Mouse (Mus musculus) embryonic facial prominence, embryonic 14.5 days (tissue): ENCODE data around the gene Sprr2a1. TPM values are rescaled to one million over a fixed set of nuclear protein-coding genes. Genes with fewer than 3 reads are reported as not detected.
"Not testable (repeated sequence)": the region's sequence is repeated elsewhere in the genome, so short reads cannot be mapped to it uniquely, and the experiment has no call there.

Experiments used
- ATAC-seq: fragments of 200-750 bp; cut with Nextera tagmentation; 2 replicates; pipeline ENCODE4 v1.8.0; 2017; ENCODE audit warnings: low read depth, moderate number of reproducible peaks, moderate TSS enrichment
- DNase-seq: peaks from one replicate; pipeline ENCODE4 v3.0.0-alpha.2; 2015; ENCODE audit warnings: low spot score
- H3K27ac ChIP-seq: fragments of 300-500 bp; sonication (generic); replicated peaks from 2 replicates; pipeline ENCODE4 v1.5.1; 2014; ENCODE audit warnings: low read depth, mild to moderate bottlenecking, low read length, moderate library complexity
- H3K27me3 ChIP-seq: fragments of 300-500 bp; sonication (generic); replicated peaks from 2 replicates; pipeline ENCODE4 v1.6.1; 2014; ENCODE audit warnings: low read length; ENCODE audit not compliant: control insufficient read depth, insufficient read depth
- H3K36me3 ChIP-seq: fragments of 300-500 bp; sonication (generic); 2 replicates; pipeline ENCODE4 v1.6.1; 2014; ENCODE audit warnings: low read length, mixed read lengths; ENCODE audit not compliant: control insufficient read depth, insufficient read depth
- H3K4me1 ChIP-seq: fragments of 300-500 bp; sonication (generic); 2 replicates; pipeline ENCODE4 v1.6.1; 2014; ENCODE audit warnings: antibody characterized with exemption, low read length; ENCODE audit not compliant: control insufficient read depth, insufficient read depth
- H3K4me2 ChIP-seq: fragments of 300-500 bp; sonication (generic); 2 replicates; pipeline ENCODE4 v1.6.1; 2014; ENCODE audit warnings: low read depth, mild to moderate bottlenecking, low read length, moderate library complexity, mixed read lengths
- H3K4me3 ChIP-seq: fragments of 300-500 bp; sonication (generic); 2 replicates; pipeline ENCODE4 v1.5.1; 2014; ENCODE audit warnings: low read depth, mild to moderate bottlenecking, low read length
- H3K9ac ChIP-seq: fragments of 300-500 bp; sonication (generic); 2 replicates; pipeline ENCODE4 v1.6.1; 2014; ENCODE audit warnings: low read depth, mild to moderate bottlenecking, low read length, moderate library complexity, mixed read lengths
- H3K9me3 ChIP-seq: fragments of 300-500 bp; sonication (generic); 2 replicates; pipeline ENCODE4 v1.6.1; 2016; ENCODE audit warnings: low read length; ENCODE audit not compliant: control insufficient read depth
- whole genome bisulfite sequencing: fragments of 180-500 bp; shearing (Covaris S2); extraction: QIAGEN DNeasy Blood & Tissue Kit; methylation state at CpG from one replicate; pipeline ENCODE4 v1.1.7; 2014; 5-methylcytosine and 5-hydroxymethylcytosine counted together
- polyA plus RNA-seq: library from polyadenylated mRNA; unstranded; fragments of >200 nt; fragmentation: Nextera tagmentation; extraction: Ambion mirVana; gene quantifications from 2 replicates; pipeline ENCODE4 v1.2.1, GENCODE M21; 2014

Gene Sprr2a1
- polyA plus RNA-seq, 1 experiment from 2014 or later: not detected

- peak; percentile 27; the same call in 1 of the 2 replicates for ATAC-seq
- not testable (repeated sequence) for H3K4me3 ChIP-seq, H3K4me2 ChIP-seq, H3K27ac ChIP-seq, H3K4me1 ChIP-seq, H3K9ac ChIP-seq, H3K36me3 ChIP-seq, H3K27me3 ChIP-seq, DNase-seq, H3K9me3 ChIP-seq
- WGBS: no CpG with 5 or more reads among the region's 8 CpGs
These were observed 38.3 kb downstream of the Sprr2a1 start for GRCm38 (mm10) chr3:92253860-92254259.

- not testable (repeated sequence) for H3K27ac ChIP-seq, H3K27me3 ChIP-seq, H3K4me3 ChIP-seq, DNase-seq, H3K4me2 ChIP-seq, ATAC-seq, H3K4me1 ChIP-seq, H3K9ac ChIP-seq, H3K36me3 ChIP-seq, H3K9me3 ChIP-seq
These were observed 42.9 kb downstream of the Sprr2a1 start for GRCm38 (mm10) chr3:92258526-92258925.

- no CpG with 5 or more reads among the region's 2 CpGs for WGBS
- H3K9me3 ChIP-seq, H3K9ac ChIP-seq, H3K4me2 ChIP-seq, H3K4me1 ChIP-seq, ATAC-seq, H3K27me3 ChIP-seq, H3K27ac ChIP-seq, DNase-seq, H3K4me3 ChIP-seq, H3K36me3 ChIP-seq: not testable (repeated sequence)
These were observed 47.9 kb downstream of the Sprr2a1 start for GRCm38 (mm10) chr3:92263462-92263861.

Other genes starting within 250 kb of the Sprr2a1 start
- 1.00 and 1.4 TPM in 2 replicates for gene Pglyrp3, start 201.2 kb upstream of the Sprr2a1 start, polyA plus RNA-seq
- 3.0 and 21.3 TPM in 2 replicates for gene Lor, start 132.7 kb upstream of the Sprr2a1 start, polyA plus RNA-seq
- gene Prr9, start 91.9 kb upstream of the Sprr2a1 start, polyA plus RNA-seq: 1.2 and 7.7 TPM in 2 replicates
- not detected in 2 replicates for gene Lelp1, start 73.1 kb upstream of the Sprr2a1 start, polyA plus RNA-seq
- gene Sprr2a2, start 121 bp downstream of the Sprr2a1 start, polyA plus RNA-seq: 4.6 and 6.2 TPM in 2 replicates
- gene Sprr2a3, start 69.6 kb downstream of the Sprr2a1 start, polyA plus RNA-seq: 0.38 TPM in 1 of 2 replicates, not detected in the other
- not detected in 2 replicates for gene Sprr2b, start 100.8 kb downstream of the Sprr2a1 start, polyA plus RNA-seq
- gene Sprr2d, start 123.3 kb downstream of the Sprr2a1 start, polyA plus RNA-seq: not detected in 2 replicates
- not detected in 2 replicates for gene Sprr2e, start 136.3 kb downstream of the Sprr2a1 start, polyA plus RNA-seq
- not detected in 2 replicates for gene Sprr2f, start 149.4 kb downstream of the Sprr2a1 start, polyA plus RNA-seq
- 0.38 TPM in 1 of 2 replicates, not detected in the other for gene Sprr2h, start 169.9 kb downstream of the Sprr2a1 start, polyA plus RNA-seq
- not detected in 2 replicates for gene Sprr2i, start 192.2 kb downstream of the Sprr2a1 start, polyA plus RNA-seq
- not detected in 2 replicates for gene Sprr2j-ps, start 202.3 kb downstream of the Sprr2a1 start, polyA plus RNA-seq
- 6.1 and 6.2 TPM in 2 replicates for gene Gm9774, start 213.6 kb downstream of the Sprr2a1 start, polyA plus RNA-seq
- 0.29 TPM in 1 of 2 replicates, not detected in the other for gene Sprr2k, start 216.8 kb downstream of the Sprr2a1 start, polyA plus RNA-seq
- gene Sprr1b, start 223.0 kb downstream of the Sprr2a1 start, polyA plus RNA-seq: 3.4 and 12.9 TPM in 2 replicates
- 0.45 and 4.9 TPM in 2 replicates for gene Sprr3, start 242.9 kb downstream of the Sprr2a1 start, polyA plus RNA-seq